Mouse (Mus musculus): ENCODE measurements at regions not wholly inside any gene's neighbourhood (a gene's known extent, or its start where the extent isn't known, plus 50 kb on each side); places are given as distances from the start of the nearest gene placed in this dataset.

DNA sequence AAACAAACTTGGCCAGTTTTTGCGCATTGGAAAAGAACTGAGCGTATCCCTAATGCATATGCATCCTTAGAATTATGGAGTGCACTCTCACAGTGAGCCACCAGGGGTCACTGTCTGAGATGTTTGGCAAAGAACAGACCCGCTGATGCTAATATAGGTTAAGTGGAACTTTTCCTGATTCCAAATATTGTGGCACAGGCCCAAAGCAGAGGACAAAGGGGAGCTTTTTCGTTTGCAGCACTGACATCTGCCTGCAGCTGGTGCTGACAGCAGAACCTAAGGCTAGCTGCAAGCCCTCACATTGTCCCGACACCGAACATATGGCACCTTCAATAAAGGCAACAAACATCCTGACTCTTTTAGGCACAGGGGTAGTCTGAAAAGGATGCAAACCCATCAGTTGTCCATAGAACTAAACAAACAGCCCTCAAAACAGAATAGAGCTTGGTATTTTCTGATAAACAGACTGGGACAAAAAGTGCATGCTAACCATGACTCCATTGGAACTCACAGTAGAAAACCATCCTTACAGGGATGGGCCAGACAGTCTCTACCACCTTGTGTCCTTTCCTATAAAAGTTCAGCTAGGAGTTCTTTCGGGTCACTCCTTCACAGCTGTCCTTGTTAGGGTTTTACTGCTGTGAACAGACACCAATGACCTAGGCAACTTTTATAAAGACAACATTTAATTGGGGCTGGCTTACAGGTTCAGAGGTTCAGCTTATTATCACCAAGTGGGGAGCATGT, 87.1 kb upstream of the Gm34302 start:
- no peak overlapping the region for H3K4me2 ChIP-seq
- no peaks in the 10 kb centered on the region for H3K9me3 ChIP-seq
- ATAC-seq (ENCODE audit: insufficient number of reproducible peaks, insufficient read depth, low FRiP score, low TSS enrichment, low read depth), result no peak
- H3K27ac ChIP-seq, result no peak overlapping the region
- no peak overlapping the region for H3K9ac ChIP-seq
- no peaks in the 10 kb centered on the region for H3K36me3 ChIP-seq
- 59% methylated on average over 7 of the region's 7 CpGs for WGBS
- H3K4me1 ChIP-seq, result no peaks in the 10 kb centered on the region
- no peak overlapping the region for H3K4me3 ChIP-seq
- H3K27me3 ChIP-seq, result no peaks in the 10 kb centered on the region

DNA sequence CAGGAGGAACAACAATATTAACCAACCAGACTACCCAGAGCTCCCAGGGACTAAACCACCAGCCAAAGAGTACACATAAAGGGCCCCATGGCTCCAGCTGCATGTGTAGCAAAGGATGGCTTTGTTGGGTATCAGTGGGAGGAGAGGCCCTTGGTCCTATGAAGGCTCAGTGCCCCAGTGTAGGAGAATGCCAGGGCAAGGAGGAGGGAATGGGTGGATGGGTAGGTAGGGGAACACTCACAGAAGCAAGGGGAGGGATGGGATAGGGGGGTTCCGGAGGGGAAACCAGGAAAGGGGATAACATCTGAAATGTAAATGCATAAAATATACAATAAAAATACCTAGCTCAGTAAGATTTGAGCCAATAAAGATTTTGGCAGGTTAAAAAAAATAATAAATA, 86.4 kb upstream of the Gm34302 start:
- no peak overlapping the region for H3K9ac ChIP-seq
- no peaks in the 10 kb centered on the region for H3K9me3 ChIP-seq

DNA sequence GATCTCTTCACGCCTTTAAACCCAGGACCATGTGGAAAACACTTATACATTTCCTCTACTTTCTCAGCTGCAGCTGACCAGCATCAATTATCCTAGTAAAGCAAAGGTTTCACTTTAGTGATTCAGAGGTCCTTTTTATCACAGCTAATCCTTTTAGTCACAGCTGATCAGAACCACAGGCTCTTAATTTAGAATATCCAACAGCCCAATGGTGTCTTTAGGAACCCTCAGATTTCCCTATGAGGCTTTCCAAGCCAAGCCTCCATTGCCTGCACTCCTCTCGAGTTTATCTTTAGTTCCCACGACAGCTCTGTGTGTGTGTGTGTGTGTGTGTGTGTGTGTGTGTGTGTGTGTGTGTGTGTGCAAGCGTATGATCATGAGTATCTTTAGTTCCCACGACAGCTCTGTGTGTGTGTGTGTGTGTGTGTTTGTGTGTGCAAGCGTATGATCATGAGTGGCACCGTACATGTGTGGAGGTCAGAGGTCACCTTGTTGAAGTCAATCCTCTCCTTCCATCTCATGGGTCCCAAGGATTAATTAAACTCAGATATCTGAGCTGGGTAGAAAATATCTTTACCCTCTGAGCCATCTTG, 85.4 kb upstream of the Gm34302 start:
- Histone ChIP-seq H3K27ac (no peak overlapping the region), H3K4me1 (no peaks in the 10 kb centered on the region), H3K4me2 (no peak overlapping the region), H3K9ac (no peak overlapping the region), H3K4me3 (no peak overlapping the region), H3K36me3 (no peaks in the 10 kb centered on the region), H3K9me3 (no peaks in the 10 kb centered on the region), H3K27me3 (no peaks in the 10 kb centered on the region)
- 61% methylated on average over 7 of the region's 7 CpGs for WGBS
- ATAC-seq (ENCODE audit: insufficient number of reproducible peaks, insufficient read depth, low FRiP score, low TSS enrichment, low read depth), result no peak

More for the DNA sequence above, 86.4 kb upstream of the Gm34302 start:
- no peak for ATAC-seq (ENCODE audit: insufficient number of reproducible peaks, insufficient read depth, low FRiP score, low TSS enrichment, low read depth)
- Histone ChIP-seq H3K36me3 (no peaks in the 10 kb centered on the region), H3K4me1 (no peaks in the 10 kb centered on the region), H3K27ac (no peak overlapping the region), H3K4me2 (no peak overlapping the region), H3K4me3 (no peak overlapping the region), H3K27me3 (no peaks in the 10 kb centered on the region)
- 78% methylated on average over 1 of the region's 1 CpGs for WGBS

DNA sequence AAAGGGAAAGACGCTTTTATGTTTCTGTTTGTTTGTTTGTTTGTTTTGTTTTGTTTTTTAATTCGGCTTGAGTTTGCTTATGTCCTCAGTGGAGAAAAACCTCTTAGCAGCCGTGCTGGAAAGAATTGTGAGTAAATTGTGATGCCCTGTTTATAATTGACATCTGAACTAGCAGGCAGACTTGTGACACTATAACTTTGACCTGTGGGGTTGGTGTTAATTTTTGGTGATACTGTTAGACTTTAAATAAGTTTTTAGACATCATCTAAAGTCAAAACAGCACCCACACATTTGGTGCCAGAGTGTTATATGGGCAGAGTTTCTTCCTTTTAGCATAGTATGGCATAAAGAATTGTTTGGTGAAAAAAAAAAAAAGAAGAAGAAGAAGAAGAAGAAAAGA, 84.0 kb upstream of the Gm34302 start:
- H3K9ac ChIP-seq, result no peak overlapping the region
- H3K27me3 ChIP-seq, result no peaks in the 10 kb centered on the region
- no peak for ATAC-seq (ENCODE audit: insufficient number of reproducible peaks, insufficient read depth, low FRiP score, low TSS enrichment, low read depth)
- no peaks in the 10 kb centered on the region for H3K4me1 ChIP-seq
- 77% methylated on average over 3 of the region's 3 CpGs for WGBS
- no peak overlapping the region for H3K27ac ChIP-seq
- no peaks in the 10 kb centered on the region for H3K36me3 ChIP-seq
- H3K4me3 ChIP-seq, result no peak overlapping the region
- no peak overlapping the region for H3K4me2 ChIP-seq
- H3K9me3 ChIP-seq, result no peaks in the 10 kb centered on the region

DNA sequence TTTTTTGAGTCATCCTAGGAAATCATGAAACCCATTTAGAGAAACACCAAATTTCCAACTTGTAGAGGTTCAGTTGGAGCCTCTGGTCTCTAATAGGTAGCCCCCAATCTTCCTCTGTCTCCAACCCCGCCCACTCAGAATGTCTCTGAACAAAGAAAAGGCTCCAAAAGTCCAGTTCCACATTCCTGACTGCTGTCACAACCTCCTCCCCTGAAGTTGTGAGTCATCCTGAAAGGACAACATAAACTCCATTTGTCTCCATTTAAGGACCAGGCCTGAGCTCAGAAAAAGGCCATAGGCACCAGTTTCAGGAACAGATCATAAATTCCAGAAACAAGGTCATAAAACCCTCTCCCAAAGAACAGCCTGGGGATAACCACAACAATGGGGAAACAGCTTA, 79.4 kb upstream of the Gm34302 start:
- H3K9ac ChIP-seq, result no peak overlapping the region
- no peaks in the 10 kb centered on the region for H3K9me3 ChIP-seq
- no peaks in the 10 kb centered on the region for H3K4me1 ChIP-seq
- 78% methylated on average over 1 of the region's 1 CpGs for WGBS
- H3K27ac ChIP-seq, result no peak overlapping the region
- no peaks in the 10 kb centered on the region for H3K27me3 ChIP-seq
- H3K4me2 ChIP-seq, result no peak overlapping the region
- no peaks in the 10 kb centered on the region for H3K36me3 ChIP-seq
- H3K4me3 ChIP-seq, result no peak overlapping the region
- no peak for ATAC-seq (ENCODE audit: insufficient number of reproducible peaks, insufficient read depth, low FRiP score, low TSS enrichment, low read depth)

DNA sequence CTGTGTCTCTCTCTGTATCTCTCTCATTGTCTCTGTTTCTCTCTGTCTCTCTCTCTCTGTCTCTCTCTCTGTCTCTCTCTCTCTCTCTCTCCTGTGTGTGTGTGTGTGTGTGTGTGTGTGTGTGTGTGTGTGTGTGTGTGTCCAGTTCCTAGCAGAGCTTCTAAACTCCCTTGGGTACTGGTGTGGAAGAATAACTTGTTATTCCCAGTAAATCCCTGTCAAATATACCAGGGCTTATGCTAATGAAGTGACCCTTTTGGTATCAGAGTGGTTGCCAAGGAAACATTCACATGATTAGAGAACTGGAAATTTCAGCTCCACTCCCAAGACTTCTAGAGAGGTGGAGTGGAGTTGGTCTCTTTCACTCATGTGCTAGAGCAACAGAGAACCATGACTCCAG, 78.9 kb upstream of the Gm34302 start:
- ATAC-seq (ENCODE audit: insufficient number of reproducible peaks, insufficient read depth, low FRiP score, low TSS enrichment, low read depth), result no peak
- H3K4me2 ChIP-seq, result no peak overlapping the region
- no peaks in the 10 kb centered on the region for H3K36me3 ChIP-seq
- H3K9me3 ChIP-seq, result no peaks in the 10 kb centered on the region
- no peak overlapping the region for H3K27ac ChIP-seq
- H3K4me1 ChIP-seq, result no peaks in the 10 kb centered on the region
- no peak overlapping the region for H3K4me3 ChIP-seq
- H3K27me3 ChIP-seq, result no peaks in the 10 kb centered on the region
- no peak overlapping the region for H3K9ac ChIP-seq

DNA sequence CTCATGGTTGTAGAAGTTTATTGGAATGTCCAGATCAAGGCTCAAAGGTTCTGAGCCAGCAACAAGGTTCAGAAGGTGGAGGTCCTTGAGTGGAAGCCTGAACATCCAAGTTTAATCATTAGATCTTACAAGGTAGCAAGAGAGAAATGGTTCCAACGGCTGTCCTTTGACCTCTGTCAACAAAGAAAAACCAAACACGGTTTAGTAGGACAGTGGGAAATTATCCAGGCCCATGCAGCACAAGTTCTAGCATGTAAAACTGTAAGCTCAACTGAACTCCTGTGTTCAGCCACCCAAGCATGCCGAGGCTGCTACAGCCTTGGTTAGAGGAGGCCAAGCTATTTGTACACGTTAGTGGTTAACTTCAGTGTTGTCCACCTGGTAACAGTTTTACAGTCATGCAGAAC, 77.1 kb upstream of the Gm34302 start:
- no peaks in the 10 kb centered on the region for H3K9me3 ChIP-seq
- no peak overlapping the region for H3K27ac ChIP-seq
- 68% methylated on average over 4 of the region's 4 CpGs for WGBS
- H3K27me3 ChIP-seq, result no peaks in the 10 kb centered on the region
- no peak overlapping the region for H3K4me3 ChIP-seq
- no peaks in the 10 kb centered on the region for H3K4me1 ChIP-seq
- no peak for ATAC-seq (ENCODE audit: insufficient number of reproducible peaks, insufficient read depth, low FRiP score, low TSS enrichment, low read depth)
- no peak overlapping the region for H3K4me2 ChIP-seq
- no peak overlapping the region for H3K9ac ChIP-seq
- H3K36me3 ChIP-seq, result no peaks in the 10 kb centered on the region

DNA sequence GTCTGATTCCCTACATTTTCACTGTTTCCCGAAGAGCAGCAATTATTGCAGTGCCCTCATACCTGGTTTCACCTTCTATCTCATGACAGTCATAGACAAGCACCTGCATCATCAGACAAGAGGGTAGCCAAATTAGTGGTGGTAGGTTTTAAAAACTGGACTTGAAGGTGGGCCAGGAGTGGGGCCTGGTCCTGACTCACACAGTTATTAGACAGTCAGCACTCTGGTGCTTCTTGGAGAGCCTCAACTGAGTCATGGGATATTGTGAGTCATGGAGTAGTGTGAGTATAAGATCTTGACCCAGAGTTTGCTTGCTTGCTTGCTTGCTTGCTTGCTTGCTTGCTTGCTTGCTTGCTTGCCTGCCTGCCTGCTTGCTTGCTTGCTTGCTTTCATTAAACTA, 73.1 kb upstream of the Gm34302 start:
- no peak for ATAC-seq (ENCODE audit: insufficient number of reproducible peaks, insufficient read depth, low FRiP score, low TSS enrichment, low read depth)
- Histone ChIP-seq H3K4me2 (no peak overlapping the region), H3K9ac (no peak overlapping the region), H3K27me3 (no peaks in the 10 kb centered on the region), H3K9me3 (no peaks in the 10 kb centered on the region), H3K27ac (no peak overlapping the region), H3K36me3 (no peaks in the 10 kb centered on the region), H3K4me1 (peaks cover 21% of the 10 kb centered on the region), H3K4me3 (no peak overlapping the region)
- WGBS, result 88% methylated on average over 1 of the region's 1 CpGs

DNA sequence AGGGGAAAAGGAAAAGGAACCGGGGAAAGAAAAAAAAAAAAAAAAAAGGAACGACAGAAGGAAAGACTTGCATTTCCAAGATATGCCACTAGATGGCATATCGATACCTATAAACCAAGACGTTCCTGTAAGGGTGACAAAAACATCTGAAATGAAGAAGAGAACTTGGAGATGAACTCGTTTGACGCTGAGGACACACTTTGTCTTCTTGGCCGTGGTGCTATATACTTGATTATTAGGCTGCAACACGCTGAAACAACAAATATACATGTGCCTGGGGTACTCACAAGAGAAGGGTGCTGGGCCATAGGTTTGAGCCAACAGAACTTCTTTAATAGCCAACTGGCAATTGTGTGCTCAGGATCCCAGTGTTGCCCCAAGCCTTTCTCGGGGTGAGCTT, 71.2 kb upstream of the Gm34302 start:
- Histone ChIP-seq H3K4me2 (peak overlapping the region; percentile 44), H3K4me1 (peaks cover 28% of the 10 kb centered on the region), H3K36me3 (no peaks in the 10 kb centered on the region), H3K27me3 (no peaks in the 10 kb centered on the region), H3K4me3 (no peak overlapping the region), H3K27ac (no peak overlapping the region), H3K9ac (no peak overlapping the region), H3K9me3 (no peaks in the 10 kb centered on the region)
- WGBS, result 6% methylated on average over 9 of the region's 9 CpGs
- ATAC-seq (ENCODE audit: insufficient number of reproducible peaks, insufficient read depth, low FRiP score, low TSS enrichment, low read depth), result no peak

DNA sequence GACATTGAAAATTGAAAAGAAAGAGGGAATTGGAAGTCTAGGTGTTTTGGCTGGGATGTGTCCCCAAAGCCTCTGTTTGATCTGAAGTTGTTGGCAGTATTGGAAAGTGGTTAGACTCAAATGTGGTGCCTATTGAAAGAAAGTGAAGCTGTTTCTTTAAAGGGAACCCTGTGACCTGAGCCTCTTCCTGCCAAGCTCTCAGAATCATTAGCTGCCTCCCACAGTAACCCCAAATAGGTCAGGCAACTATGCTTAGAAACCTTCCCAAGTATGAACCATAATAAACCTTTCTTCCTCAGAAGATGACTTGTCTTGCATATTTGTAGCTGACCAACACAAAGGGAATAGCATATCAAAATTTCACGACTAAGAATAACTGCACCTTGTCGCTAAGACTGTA, 69.7 kb upstream of the Gm34302 start:
- no peak overlapping the region for H3K27ac ChIP-seq
- no peak for ATAC-seq (ENCODE audit: insufficient number of reproducible peaks, insufficient read depth, low FRiP score, low TSS enrichment, low read depth)
- no peaks in the 10 kb centered on the region for H3K36me3 ChIP-seq
- 93% methylated on average over 2 of the region's 2 CpGs for WGBS
- H3K4me1 ChIP-seq, result peaks cover 28% of the 10 kb centered on the region
- H3K9ac ChIP-seq, result no peak overlapping the region
- H3K4me3 ChIP-seq, result no peak overlapping the region
- no peak overlapping the region for H3K4me2 ChIP-seq
- H3K27me3 ChIP-seq, result no peaks in the 10 kb centered on the region
- no peaks in the 10 kb centered on the region for H3K9me3 ChIP-seq

DNA sequence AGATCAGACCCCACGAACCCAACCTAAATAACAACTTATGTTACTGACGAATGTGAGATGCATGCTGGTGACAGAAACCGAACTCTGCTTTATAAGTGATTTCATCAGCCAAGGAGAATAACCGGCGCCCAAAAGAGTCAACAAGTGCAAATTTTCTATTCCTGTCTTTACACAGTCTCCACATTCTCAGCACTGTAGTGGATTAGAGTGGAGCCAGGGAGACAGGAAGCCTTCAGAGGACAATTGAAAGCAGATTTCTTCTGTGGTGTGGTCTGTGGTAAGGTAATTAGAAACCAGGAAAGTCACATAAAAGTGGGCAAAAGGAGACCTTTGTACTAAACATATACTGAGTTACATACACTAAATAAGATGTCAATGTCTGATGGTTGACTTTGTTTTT, 68.0 kb upstream of the Gm34302 start:
- no peaks in the 10 kb centered on the region for H3K27me3 ChIP-seq
- 0 out of 2 replicates have a peak, but pooled peaks have one; percentile 59 for ATAC-seq (ENCODE audit: insufficient number of reproducible peaks, insufficient read depth, low FRiP score, low TSS enrichment, low read depth)
- no peak overlapping the region for H3K4me3 ChIP-seq
- H3K9me3 ChIP-seq, result no peaks in the 10 kb centered on the region
- WGBS, result 20% methylated on average over 5 of the region's 5 CpGs
- peak overlapping the region; percentile 79 for H3K27ac ChIP-seq
- H3K36me3 ChIP-seq, result no peaks in the 10 kb centered on the region
- H3K9ac ChIP-seq, result no peak overlapping the region
- H3K4me1 ChIP-seq, result peaks cover 28% of the 10 kb centered on the region
- no peak overlapping the region for H3K4me2 ChIP-seq

DNA sequence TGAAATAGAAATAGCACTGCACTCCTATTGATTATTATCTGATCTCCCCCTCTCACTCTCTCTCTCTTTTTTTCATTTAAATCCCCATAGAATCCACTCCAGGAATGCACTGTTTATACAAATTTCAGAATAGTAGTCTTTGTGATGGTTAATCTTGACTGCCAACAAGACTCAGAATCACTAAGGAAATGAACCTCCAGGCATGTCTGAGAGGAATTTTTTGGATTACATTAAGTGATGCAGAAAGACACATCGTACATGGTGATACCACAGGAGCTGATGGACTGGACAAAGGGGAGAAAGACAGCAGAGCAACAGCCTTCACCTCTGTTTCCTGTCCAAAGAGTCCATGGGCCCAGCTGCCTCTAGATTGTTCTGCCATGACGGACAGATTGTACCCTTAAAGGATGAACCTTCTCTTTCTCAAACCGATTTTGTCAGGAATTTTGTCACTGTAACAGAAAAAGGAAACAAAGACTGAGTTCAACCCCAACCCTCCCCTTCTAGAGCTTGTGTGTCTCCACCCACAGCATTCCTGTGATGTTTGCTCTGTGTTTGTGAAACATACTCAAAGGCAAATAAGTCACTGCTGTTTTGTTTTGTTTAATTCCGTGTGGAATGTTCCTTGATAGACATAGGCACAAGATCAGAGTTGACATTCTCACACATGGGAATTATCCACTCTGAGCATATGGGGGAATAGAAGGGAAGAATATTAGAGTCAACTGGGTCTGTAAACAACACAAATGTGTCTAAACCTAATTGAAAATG, 59.1 kb upstream of the Gm34302 start:
- H3K4me3 ChIP-seq, result no peak overlapping the region
- H3K9me3 ChIP-seq, result no peaks in the 10 kb centered on the region
- H3K36me3 ChIP-seq, result no peaks in the 10 kb centered on the region
- H3K4me1 ChIP-seq, result peaks cover 6% of the 10 kb centered on the region; the same call in 1 of the 2 replicates
- H3K9ac ChIP-seq, result no peak overlapping the region
- H3K4me2 ChIP-seq, result no peak overlapping the region
- H3K27me3 ChIP-seq, result no peaks in the 10 kb centered on the region
- 36% methylated on average over 4 of the region's 4 CpGs for WGBS
- ATAC-seq (ENCODE audit: insufficient number of reproducible peaks, insufficient read depth, low FRiP score, low TSS enrichment, low read depth), result no peak
- peak overlapping the region; percentile 36; the same call in 1 of the 2 replicates for H3K27ac ChIP-seq
